11 mouse cellular contexts compared by ENCODE assay signal in the genomic region with DNA sequence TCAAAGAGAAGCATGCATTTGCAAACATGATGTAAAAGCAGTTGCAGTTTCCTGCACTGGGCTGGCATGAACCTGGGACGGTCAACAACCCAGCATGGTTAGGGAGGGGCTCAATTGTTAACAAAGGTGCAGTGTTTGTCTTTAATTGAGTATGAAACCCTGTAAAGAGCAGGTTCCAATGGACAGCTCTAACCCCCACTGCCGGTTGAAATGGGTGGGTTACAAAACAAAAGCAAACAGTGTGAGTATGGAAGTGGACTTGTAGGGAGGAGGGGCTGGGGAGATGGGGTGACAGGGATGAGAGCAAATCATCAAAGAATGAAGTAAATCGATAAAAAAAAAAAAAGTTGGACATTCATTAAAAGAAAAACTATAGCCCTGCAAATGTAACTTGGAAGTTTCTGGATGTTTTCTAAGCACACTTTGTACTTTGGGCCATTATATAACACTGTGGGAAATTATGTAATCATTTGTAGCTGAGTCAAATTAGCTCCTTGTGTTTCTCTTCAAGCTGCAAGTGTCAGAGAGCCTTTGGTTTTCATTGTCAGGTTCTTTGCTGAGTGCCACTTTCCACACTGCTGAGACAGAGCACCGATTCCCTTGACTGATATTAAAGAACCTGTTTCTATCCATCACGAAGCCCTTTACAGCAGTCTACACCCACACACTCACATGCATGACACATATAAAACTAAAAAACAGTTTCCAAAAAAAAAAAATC. TPM values are rescaled to one million over a fixed set of nuclear protein-coding genes. Genes with fewer than 3 reads are reported as not detected.
DNase-seq lines count a peak whose midpoint lies in the region; ATAC-seq and TF ChIP-seq lines count a peak whose summit lies in the region.
"Had no signal": no experiment of that assay in that cellular context is flagged by ENCODE, and none has a peak within 500 bp of the region (broad histone marks: within the 10 kb centered on the region; RNA-seq: fewer than 3 reads in every experiment).

No protein-coding gene starts in this region.

- H3K4me3 ChIP-seq in liver, embryonic 13.5 days (replicated peaks) = no peak overlapping the region
- H3K4me3 ChIP-seq in thymus, adult 2 months (ENCODE audit: control insufficient read depth, insufficient read depth, low read length) = no peak overlapping the region

- TF ChIP-seq CTCF in thymus, adult 2 months (IDR thresholded peaks at IDR 0.05; ENCODE audit: borderline replicate concordance, control insufficient read depth, extremely low read depth, insufficient read depth, low read length, poor library complexity) = no peak

- H3K27ac ChIP-seq in liver, embryonic 13.5 days = 0 out of 2 replicates have a peak overlapping the region, but pooled peaks have one; percentile 24
- no peak overlapping the region for H3K27ac ChIP-seq in thymus, adult 2 months (ENCODE audit: control insufficient read depth, insufficient read depth, low read length)

- H3K36me3 ChIP-seq in liver, embryonic 13.5 days = no peaks in the 10 kb centered on the region
- H3K36me3 ChIP-seq in thymus, adult 2 months (ENCODE audit: control insufficient read depth, insufficient read depth, low read length) = no peaks in the 10 kb centered on the region

- H3K4me2 ChIP-seq in liver, embryonic 13.5 days = no peak overlapping the region

- DNase-seq in kidney, adult 11 months = peak; percentile 21
- no peak for DNase-seq in kidney, postnatal 25 days
- DNase-seq in urinary bladder, postnatal 14 days (ENCODE audit: low spot score) = peak; percentile 12
- DNase-seq in urinary bladder, postnatal 36 days (ENCODE audit: low spot score in 2 of 2) = no peak
- DNase-seq in liver, embryonic 13.5 days = no peak
- peak; percentile 68 for DNase-seq in telencephalon, adult 2 months (ENCODE audit: low read depth, low spot score)
- DNase-seq in thymus, adult 2 months = no peak
- no peak for DNase-seq in cerebellum, postnatal 14 days
- DNase-seq: adrenal gland, postnatal 10 days; heart, postnatal 14 days; thymus, postnatal 25 days had no signal

- no peak for TF ChIP-seq POLR2A in thymus, adult 2 months (IDR thresholded peaks at IDR 0.05; ENCODE audit: control insufficient read depth, extremely low read depth, insufficient read depth, low read length, poor library complexity)

- peak; percentile 73 for ATAC-seq in liver, embryonic 13.5 days (ENCODE audit: low read depth)

- 60% methylated on average over 5 of the region's 5 CpGs for WGBS in liver, embryonic 13.5 days (ENCODE audit: insufficient replicate concordance)
- 90% methylated on average over 5 of the region's 5 CpGs for WGBS in thymus, adult 2 months

- no peak overlapping the region for H3K9ac ChIP-seq in liver, embryonic 13.5 days

- H3K4me1 ChIP-seq in liver, embryonic 13.5 days (replicated peaks) = no peaks in the 10 kb centered on the region
- no peaks in the 10 kb centered on the region for H3K4me1 ChIP-seq in thymus, adult 2 months (replicated peaks; ENCODE audit: control insufficient read depth, insufficient read depth, low read length)

- H3K27me3 ChIP-seq in liver, embryonic 13.5 days = no peaks in the 10 kb centered on the region
- no peaks in the 10 kb centered on the region for H3K27me3 ChIP-seq in thymus, adult 2 months (ENCODE audit: control insufficient read depth, insufficient read depth, low read length)

- H3K9me3 ChIP-seq in liver, embryonic 13.5 days (replicated peaks) = no peaks in the 10 kb centered on the region

RNA-seq across cellular contexts. Expression of gene Gsta3, which starts 8.5 kb away (rescaled TPM):
- 24.0 and 27.3 TPM in 2 replicates for polyA plus RNA-seq in liver, embryonic 13.5 days (2015; fragmentation: Nextera tagmentation; extraction: Ambion mirVana)
- 0.97 and 1.8 TPM in 2 replicates for polyA plus RNA-seq in thymus, adult 2 months (2012; rRNA removed)

RNA-seq across cellular contexts. Expression of gene Tmem14a, which starts 13.5 kb away (rescaled TPM):
- polyA plus RNA-seq in liver, embryonic 13.5 days (2015; fragmentation: Nextera tagmentation; extraction: Ambion mirVana) = 3.7 and 4.9 TPM in 2 replicates
- 1.8 and 2.5 TPM in 2 replicates for polyA plus RNA-seq in thymus, adult 2 months (2012; rRNA removed)

Comparison
In these comparisons a context has a peak if more than half of its experiments do, and no peak if none do; other contexts are left out.
1. DNase-seq: peak in kidney, adult 11 months (single experiment), urinary bladder, postnatal 14 days (single experiment) and telencephalon, adult 2 months (single experiment); none in kidney, postnatal 25 days (0 of 2), urinary bladder, postnatal 36 days (0 of 2), liver, embryonic 13.5 days (single experiment), thymus, adult 2 months (single experiment) and cerebellum, postnatal 14 days (0 of 2).